8 mouse cellular contexts compared by ENCODE assay signal in the genomic region with DNA sequence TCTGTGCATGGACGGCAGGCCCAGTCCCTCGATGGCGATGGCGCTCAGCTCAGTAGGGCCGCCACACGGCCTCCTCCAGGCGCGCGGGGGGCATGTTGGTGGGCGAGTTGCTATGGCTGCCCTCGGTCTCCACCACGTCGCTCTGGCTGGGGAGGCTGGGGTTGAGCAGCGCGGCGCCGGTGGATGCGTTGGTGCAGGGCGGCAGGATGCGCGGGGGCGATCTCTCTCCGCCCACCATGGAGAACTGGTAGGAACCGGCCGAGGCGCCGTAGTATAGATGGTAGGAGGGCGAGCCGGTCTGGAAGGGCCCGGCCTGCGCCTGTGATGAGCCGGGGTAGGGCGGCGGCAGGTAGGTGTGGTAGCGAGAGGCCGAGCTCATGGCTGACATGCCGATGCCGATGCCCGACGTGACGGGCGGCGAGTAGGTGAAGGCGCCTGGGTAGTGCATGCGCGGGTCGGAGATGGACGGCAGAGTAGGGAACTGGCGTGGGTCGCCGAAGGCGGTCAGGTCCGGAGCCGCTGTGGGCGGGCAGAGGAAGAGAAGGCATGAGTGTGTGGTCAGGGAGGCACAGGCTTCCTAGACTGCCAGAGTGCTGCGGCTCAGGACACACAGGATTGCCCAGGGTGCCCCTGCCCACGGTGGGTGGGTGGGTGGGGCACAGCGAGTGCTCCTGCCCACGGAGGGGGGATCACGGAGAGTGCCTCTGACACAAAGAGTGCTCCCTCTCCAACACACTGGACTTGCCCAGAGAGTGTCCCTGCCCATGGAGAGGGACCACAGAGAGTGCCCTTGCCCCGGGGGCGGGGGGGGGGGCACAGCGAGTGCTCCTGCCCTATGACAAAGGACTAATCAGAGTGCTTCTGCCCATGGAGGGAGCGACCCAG.
A peak's percentile ranks its signal among the peaks of the same experiment; 100 is the strongest.
DNase-seq lines count a peak whose midpoint lies in the region; ATAC-seq and TF ChIP-seq lines count a peak whose summit lies in the region.

No protein-coding gene starts in this region.

- peak overlapping the region; percentile 42 for H3K4me3 ChIP-seq in kidney, embryonic 14.5 days (ENCODE audit: low read length)
- no peak overlapping the region; the same call in 1 of the 2 replicates for H3K4me3 ChIP-seq in kidney, adult 2 months (ENCODE audit: insufficient read depth, low read depth, low read length)
- peak overlapping the region; percentile 40 for H3K4me3 ChIP-seq in intestine, embryonic 14.5 days (ENCODE audit: low read depth, low read length)
- H3K4me3 ChIP-seq in midbrain, embryonic 12.5 days: peak overlapping the region; percentile 44

- no peak for DNase-seq in kidney, adult 2 months
- peak; percentile 63 for DNase-seq in embryo, embryonic 9.5 days (ENCODE audit: extremely low spot score)
- DNase-seq in intestine, embryonic 14.5 days (ENCODE audit: low spot score): peak; percentile 74
- DNase-seq in testis, postnatal 10 days (ENCODE audit: low spot score): peak; percentile 53
- no peak for DNase-seq in cerebellum, adult 9-10 months
- no peak for DNase-seq in spleen, adult 18-20 months

- peaks cover 15% of the 10 kb centered on the region for H3K27me3 ChIP-seq in kidney, embryonic 14.5 days (ENCODE audit: control insufficient read depth, insufficient read depth, low read length)
- 0 out of 2 replicates have a peak, but pooled peaks cover 1% of the 10 kb centered on the region for H3K27me3 ChIP-seq in kidney, adult 2 months (replicated peaks; ENCODE audit: control insufficient read depth, insufficient read depth, low read length)
- 0 out of 2 replicates have a peak, but pooled peaks cover 4% of the 10 kb centered on the region for H3K27me3 ChIP-seq in intestine, embryonic 14.5 days (replicated peaks; ENCODE audit: control insufficient read depth, insufficient read depth, low read length)
- H3K27me3 ChIP-seq in midbrain, embryonic 12.5 days: peaks cover 51% of the 10 kb centered on the region

- TF ChIP-seq POLR2A in kidney, adult 2 months (IDR thresholded peaks at IDR 0.05; ENCODE audit: low read depth, low read length): no peak

- H3K9me3 ChIP-seq in kidney, embryonic 14.5 days (ENCODE audit: control insufficient read depth, low read length): no peaks in the 10 kb centered on the region
- H3K9me3 ChIP-seq in intestine, embryonic 14.5 days (ENCODE audit: control insufficient read depth, low read length): no peaks in the 10 kb centered on the region
- H3K9me3 ChIP-seq in midbrain, embryonic 12.5 days: no peaks in the 10 kb centered on the region

- H3K9ac ChIP-seq in kidney, embryonic 14.5 days (ENCODE audit: low read depth, low read length): peak overlapping the region; percentile 58
- peak overlapping the region; percentile 46 for H3K9ac ChIP-seq in intestine, embryonic 14.5 days (ENCODE audit: low read length)
- H3K9ac ChIP-seq in midbrain, embryonic 12.5 days (replicated peaks): peak overlapping the region; percentile 41

- 5% methylated on average over 59 of the region's 64 CpGs for WGBS in kidney, embryonic 14.5 days
- 14% methylated on average over 64 of the region's 64 CpGs for WGBS in kidney, adult 2 months
- WGBS in intestine, embryonic 14.5 days: 12% methylated on average over 58 of the region's 64 CpGs
- 7% methylated on average over 56 of the region's 64 CpGs for WGBS in midbrain, embryonic 12.5 days

- peak; percentile 71 for ATAC-seq in kidney, embryonic 14.5 days (ENCODE audit: low FRiP score, low TSS enrichment)
- ATAC-seq in intestine, embryonic 14.5 days (replicated peaks; ENCODE audit: low FRiP score, low TSS enrichment, low read depth): peak; percentile 75
- ATAC-seq in midbrain, embryonic 12.5 days (ENCODE audit: low FRiP score, low read depth): peak; percentile 57

- no peak for TF ChIP-seq CTCF in kidney, adult 2 months (conservative IDR thresholded peaks at IDR 0.05; ENCODE audit: insufficient read depth, insufficient read length, low read depth, low read length)

- peaks cover 19% of the 10 kb centered on the region for H3K4me1 ChIP-seq in kidney, embryonic 14.5 days (ENCODE audit: control insufficient read depth, insufficient read depth, low read length)
- no peaks in the 10 kb centered on the region for H3K4me1 ChIP-seq in kidney, adult 2 months (ENCODE audit: control insufficient read depth, insufficient read depth, low read length)
- peaks cover 28% of the 10 kb centered on the region; the same call in 1 of the 2 replicates for H3K4me1 ChIP-seq in intestine, embryonic 14.5 days (replicated peaks; ENCODE audit: control insufficient read depth, insufficient read depth, low read length)
- peaks cover 35% of the 10 kb centered on the region for H3K4me1 ChIP-seq in midbrain, embryonic 12.5 days

- no peak overlapping the region for H3K27ac ChIP-seq in kidney, embryonic 14.5 days (ENCODE audit: low read depth, low read length)
- H3K27ac ChIP-seq in kidney, adult 2 months (ENCODE audit: insufficient read depth, low read depth, low read length): no peak overlapping the region
- no peak overlapping the region for H3K27ac ChIP-seq in intestine, embryonic 14.5 days (ENCODE audit: low read depth)
- H3K27ac ChIP-seq in midbrain, embryonic 12.5 days (replicated peaks): no peak overlapping the region

- H3K36me3 ChIP-seq in kidney, embryonic 14.5 days (ENCODE audit: control insufficient read depth, insufficient read depth, low read length): no peaks in the 10 kb centered on the region
- no peaks in the 10 kb centered on the region for H3K36me3 ChIP-seq in kidney, adult 2 months (ENCODE audit: control insufficient read depth, insufficient read depth, low read length)
- H3K36me3 ChIP-seq in intestine, embryonic 14.5 days (ENCODE audit: control insufficient read depth, insufficient read depth, low read length): no peaks in the 10 kb centered on the region
- H3K36me3 ChIP-seq in midbrain, embryonic 12.5 days: no peaks in the 10 kb centered on the region

- H3K4me2 ChIP-seq in kidney, embryonic 14.5 days (replicated peaks; ENCODE audit: low read depth, low read length): peak overlapping the region; percentile 79
- H3K4me2 ChIP-seq in intestine, embryonic 14.5 days (ENCODE audit: low read length): peak overlapping the region; percentile 74
- H3K4me2 ChIP-seq in midbrain, embryonic 12.5 days (replicated peaks): peak overlapping the region; percentile 58

Comparison
In these comparisons a context has a peak if more than half of its experiments do, and no peak if none do; other contexts are left out.
1. DNase-seq: peak in embryo, embryonic 9.5 days (single experiment), intestine, embryonic 14.5 days (single experiment) and testis, postnatal 10 days (single experiment); none in kidney, adult 2 months (single experiment), cerebellum, adult 9-10 months (single experiment) and spleen, adult 18-20 months (0 of 2).
2. Peak in every context shown above with its lines, with median percentiles within 50 percentile points of each other: ATAC-seq, H3K4me2 ChIP-seq and H3K9ac ChIP-seq.